Mouse (Mus musculus) MEL (cell line): Measurements from ENCODE around the gene Gm5901. TPM values are rescaled to one million over a fixed set of nuclear protein-coding genes. Genes with fewer than 3 reads are reported as not detected.

ENCODE experiments used
- DNase-seq: peaks from one replicate; pipeline ENCODE4 v3.0.0; 2011; ENCODE audit warnings: low read depth, low spot score
- H3K27ac ChIP-seq: 2 replicates; pipeline ENCODE4 v1.5.1; 2012; ENCODE audit warnings: low read depth, mild to moderate bottlenecking, control low read depth, low read length, moderate library complexity; ENCODE audit not compliant: control insufficient read depth
- H3K27me3 ChIP-seq, 2 experiments: fragments of 150-350 bp in 1 of 2; sonication (generic) in 1 of 2; 2 replicates each; pipeline ENCODE4 v1.6.1; 2012; ENCODE audit warnings: low read length in 2 of 2, mild to moderate bottlenecking in 2 of 2, improper control_type of control experiment in 1 of 2, moderate library complexity in 1 of 2; ENCODE audit not compliant: insufficient read depth in 2 of 2, control insufficient read depth in 1 of 2
- H3K36me3 ChIP-seq, 2 experiments: 2 replicates each; pipeline ENCODE4 v1.6.1; 2012 to 2014; ENCODE audit warnings: low read length in 2 of 2, improper control_type of control experiment in 1 of 2, inconsistent platforms in 1 of 2, mild to moderate bottlenecking in 1 of 2; ENCODE audit not compliant: insufficient read depth in 2 of 2, control insufficient read depth in 1 of 2
- H3K4me1 ChIP-seq, 2 experiments: fragments of 150-350 bp in 1 of 2; sonication (generic) in 1 of 2; 2 replicates each; pipeline ENCODE4 v1.6.1; 2012; ENCODE audit warnings: low read length in 2 of 2, improper control_type of control experiment in 1 of 2, mild to moderate bottlenecking in 1 of 2; ENCODE audit not compliant: insufficient read depth in 2 of 2, control insufficient read depth in 1 of 2
- H3K4me3 ChIP-seq, 2 experiments: fragments of 150-350 bp in 1 of 2; sonication (generic) in 1 of 2; 2 replicates each; pipeline ENCODE4 v1.5.1; 2012; ENCODE audit warnings: low read depth in 2 of 2, low read length in 2 of 2, mild to moderate bottlenecking in 2 of 2, moderate library complexity in 2 of 2, control low read depth in 1 of 2, improper control_type of control experiment in 1 of 2; ENCODE audit not compliant: control insufficient read depth in 1 of 2, insufficient read depth in 1 of 2
- H3K79me2 ChIP-seq: 2 replicates; pipeline ENCODE4 v1.6.1; 2012; ENCODE audit warnings: mild to moderate bottlenecking, low read length, moderate library complexity; ENCODE audit not compliant: control insufficient read depth, poor library complexity, insufficient read depth
- H3K9ac ChIP-seq: 2 replicates; pipeline ENCODE4 v1.6.1; 2012; ENCODE audit warnings: low read depth, mild to moderate bottlenecking, control low read depth, low read length, moderate library complexity; ENCODE audit not compliant: control insufficient read depth, poor library complexity, severe bottlenecking
- H3K9me3 ChIP-seq: fragments of 150-350 bp; sonication (generic); replicated peaks from 2 replicates; pipeline ENCODE4 v1.6.1; 2012; ENCODE audit warnings: mild to moderate bottlenecking, low read length, improper control_type of control experiment, moderate library complexity; ENCODE audit not compliant: insufficient read depth
- CTCF ChIP-seq, 3 experiments: IDR thresholded peaks in 2 of 3; conservative IDR thresholded peaks in 1 of 3; 2 replicates each; pipeline ENCODE4 v1.5.1; 2011 to 2012; ENCODE audit warnings: low read length in 3 of 3, low read depth in 2 of 3, mild to moderate bottlenecking in 2 of 3, improper control_type of control experiment in 1 of 3, inconsistent platforms in 1 of 3, mixed read lengths in 1 of 3, moderate library complexity in 1 of 3; ENCODE audit not compliant: control insufficient read depth in 1 of 3, insufficient read depth in 1 of 3, poor library complexity in 1 of 3, severe bottlenecking in 1 of 3
- GATA1 ChIP-seq: IDR thresholded peaks from 2 replicates; pipeline ENCODE4 v1.6.1; 2011; ENCODE audit warnings: low read depth, low read length, improper control_type of control experiment
- HCFC1 ChIP-seq: IDR thresholded peaks from 2 replicates; pipeline ENCODE4 v1.6.1; 2012; ENCODE audit warnings: low read depth, mild to moderate bottlenecking, inconsistent platforms, low read length, improper control_type of control experiment, moderate library complexity
- JUND ChIP-seq: IDR thresholded peaks from 2 replicates; pipeline ENCODE4 v1.6.1; 2011; ENCODE audit warnings: low read depth, mild to moderate bottlenecking, improper control_type of control experiment, low read length
- MAFK ChIP-seq: IDR thresholded peaks from 2 replicates; pipeline ENCODE4 v1.6.1; 2011; ENCODE audit warnings: low read depth, mild to moderate bottlenecking, low read length, improper control_type of control experiment, borderline replicate concordance
- MAX ChIP-seq: IDR thresholded peaks from 2 replicates; pipeline ENCODE4 v1.6.1; 2011; ENCODE audit warnings: low read length, improper control_type of control experiment
- MAZ ChIP-seq: IDR thresholded peaks from 2 replicates; pipeline ENCODE4 v1.6.1; 2012; ENCODE audit warnings: low read depth, mild to moderate bottlenecking, inconsistent platforms, low read length, improper control_type of control experiment
- MYB ChIP-seq: IDR thresholded peaks from 2 replicates; pipeline ENCODE4 v1.6.1; 2011; ENCODE audit warnings: mild to moderate bottlenecking, low read depth, low read length, improper control_type of control experiment
- MYC ChIP-seq: IDR thresholded peaks from 2 replicates; pipeline ENCODE4 v1.6.1; 2011; ENCODE audit warnings: low read depth, mild to moderate bottlenecking, low read length, improper control_type of control experiment, moderate library complexity
- NELFE ChIP-seq: IDR thresholded peaks from 2 replicates; pipeline ENCODE4 v1.6.1; 2011; ENCODE audit warnings: low read depth, low read length, improper control_type of control experiment
- NRF1 ChIP-seq: IDR thresholded peaks from 2 replicates; pipeline ENCODE4 v1.6.1; 2014; ENCODE audit warnings: low read depth, mild to moderate bottlenecking, inconsistent platforms, low read length, improper control_type of control experiment, moderate library complexity; ENCODE audit not compliant: poor library complexity, insufficient read depth, severe bottlenecking
- POLR2AphosphoS2 ChIP-seq: IDR thresholded peaks from 2 replicates; pipeline ENCODE4 v1.6.1; 2011; ENCODE audit warnings: low read length, improper control_type of control experiment
- POLR2AphosphoS5 ChIP-seq: IDR thresholded peaks from 2 replicates; pipeline ENCODE4 v1.6.1; 2012; ENCODE audit warnings: low read depth, borderline replicate concordance, mild to moderate bottlenecking, inconsistent platforms, low read length, moderate library complexity, mixed read lengths
- SMC3 ChIP-seq: IDR thresholded peaks from 2 replicates; pipeline ENCODE4 v1.6.1; 2011; ENCODE audit warnings: low read depth, low read length, improper control_type of control experiment
- USF2 ChIP-seq, 2 experiments: IDR thresholded peaks; 2 replicates each; pipeline ENCODE4 v1.6.1; 2011 to 2012; ENCODE audit warnings: improper control_type of control experiment in 2 of 2, low read length in 2 of 2, borderline replicate concordance in 1 of 2, inconsistent platforms in 1 of 2, low read depth in 1 of 2, mild to moderate bottlenecking in 1 of 2; ENCODE audit not compliant: insufficient read depth in 1 of 2
- ZNF384 ChIP-seq: IDR thresholded peaks from 2 replicates; pipeline ENCODE4 v1.6.1; 2012; ENCODE audit warnings: low read depth, mild to moderate bottlenecking, inconsistent platforms, low read length, improper control_type of control experiment
- polyA plus RNA-seq, 2 experiments: library from polyadenylated mRNA; stranded (reverse) in 1 of 2; unstranded in 1 of 2; fragments of >175 nt in 1 of 2; fragments of >200 nt in 1 of 2; gene quantifications; 2 replicates each; pipeline versions ENCODE4 v1.2.1 to v1.2.4; 2012; ENCODE audit warnings: low replicate concordance in 2 of 2, low read depth in 1 of 2; ENCODE audit not compliant: insufficient read length in 2 of 2, insufficient read depth in 1 of 2, missing spikeins in 1 of 2
- total RNA-seq: library from RNA; depleted of rRNA; stranded (reverse); fragments of 300-350 nt; gene quantifications from 2 replicates; pipeline ENCODE4 v1.2.3, GENCODE M21; 2012

Gene Gm5901
- total and polyA plus RNA-seq, 3 experiments: 0.31 to 1.7 TPM; not detected in 1

- H3K9ac ChIP-seq: no peak within 1 kb of the TSS
- peaks cover 0 to 2% of the 10 kb centered on the region in 2 experiments; a peak in 2 of 4 replicates for H3K36me3 ChIP-seq
- no peaks in the 10 kb centered on the region for H3K79me2 ChIP-seq
- TF ChIP-seq MYC (no peak), USF2 (IDR thresholded peaks at IDR 0.05; ENCODE audit: borderline replicate concordance in 1 of 2, insufficient read depth in 1 of 2, low read depth in 1 of 2, low read length in 2 of 2) (no peak), POLR2AphosphoS5 (no peak), MYB (no peak), CTCF (IDR thresholded peaks at IDR 0.05 in 2 of 3, conservative IDR thresholded peaks at IDR 0.05 in 1 of 3; ENCODE audit: control insufficient read depth in 1 of 3, insufficient read depth in 1 of 3, low read depth in 2 of 3, low read length in 3 of 3, poor library complexity in 1 of 3, severe bottlenecking in 1 of 3) (no peak), JUND (no peak), MAZ (no peak), GATA1 (no peak), HCFC1 (no peak), NELFE (no peak), MAX (no peak)
- no peaks in the 10 kb centered on the region for H3K27me3 ChIP-seq
- no peaks in the 10 kb centered on the region for H3K9me3 ChIP-seq
- H3K27ac ChIP-seq: no peak within 1 kb of the TSS
- H3K4me1 ChIP-seq: no peaks in the 10 kb centered on the region; a peak in 2 of 4 replicates
- no peak for DNase-seq
- no peak within 1 kb of the TSS for H3K4me3 ChIP-seq
Measured at GRCm38 (mm10) chr7:105367930-105368329, 6.9 kb upstream of the Gm5901 start, which contains the start of gene Olfr692. Gene Olfr692 (plus strand): TSS chr7:105368230.

GRCm38 (mm10) chr7:105368521-105368920 lies 6.3 kb upstream of the Gm5901 start:
- H3K9me3 ChIP-seq: no peaks in the 10 kb centered on the region
- no peaks in the 10 kb centered on the region for H3K79me2 ChIP-seq
- no peak overlapping the region for H3K27ac ChIP-seq
- peaks cover 0 to 8% of the 10 kb centered on the region in 2 experiments; a peak in 2 of 4 replicates for H3K36me3 ChIP-seq
- no peak overlapping the region for H3K4me3 ChIP-seq
- DNase-seq: no peak
- H3K4me1 ChIP-seq: peaks cover 5 to 6% of the 10 kb centered on the region in 2 experiments
- no peak overlapping the region for H3K9ac ChIP-seq
- no peak for TF ChIP-seq NRF1
- TF ChIP-seq SMC3: no peak
- no peak for TF ChIP-seq POLR2AphosphoS2
- TF ChIP-seq NELFE: no peak
- no peak for TF ChIP-seq ZNF384
- TF ChIP-seq MAFK: no peak
- TF ChIP-seq HCFC1: no peak
- no peaks in the 10 kb centered on the region for H3K27me3 ChIP-seq
